Mouse (Mus musculus) hindbrain, embryonic 11.5 days (tissue): ENCODE results near the gene Msh6. TPM values are rescaled to one million over a fixed set of nuclear protein-coding genes. Genes with fewer than 3 reads are reported as not detected.
"Not testable (repeated sequence)": the region's sequence is repeated elsewhere in the genome, so short reads cannot be mapped to it uniquely, and the experiment has no call there.

Source experiments
- ATAC-seq: fragments of 200-750 bp; cut with Nextera tagmentation; 2 replicates; pipeline ENCODE4 v1.8.0; 2017; ENCODE audit warnings: mild to moderate bottlenecking, moderate TSS enrichment, moderate library complexity; ENCODE audit not compliant: low FRiP score
- DNase-seq: peaks from one replicate; pipeline ENCODE4 v3.0.0-alpha.2; 2015; ENCODE audit warnings: low spot score
- H3K27ac ChIP-seq: fragments of 300-500 bp; sonication (generic); 2 replicates; pipeline ENCODE4 v1.5.1; 2014; ENCODE audit warnings: mild to moderate bottlenecking, low read depth, low read length
- H3K27me3 ChIP-seq: fragments of 300-500 bp; sonication (generic); 2 replicates; pipeline ENCODE4 v1.6.1; 2014; ENCODE audit warnings: mild to moderate bottlenecking, low read length, moderate library complexity, mixed read lengths; ENCODE audit not compliant: control insufficient read depth, insufficient read depth
- H3K36me3 ChIP-seq: fragments of 300-500 bp; sonication (generic); 2 replicates; pipeline ENCODE4 v1.6.1; 2014; ENCODE audit warnings: mild to moderate bottlenecking, low read length, moderate library complexity, mixed read lengths; ENCODE audit not compliant: control insufficient read depth, insufficient read depth
- H3K4me1 ChIP-seq: fragments of 300-500 bp; sonication (generic); replicated peaks from 2 replicates; pipeline ENCODE4 v1.6.1; 2014; ENCODE audit warnings: low read length, mixed read lengths; ENCODE audit not compliant: control insufficient read depth, insufficient read depth
- H3K4me2 ChIP-seq: fragments of 300-500 bp; sonication (generic); replicated peaks from 2 replicates; pipeline ENCODE4 v1.6.1; 2014; ENCODE audit warnings: mild to moderate bottlenecking, low read depth, low read length
- H3K4me3 ChIP-seq: fragments of 300-500 bp; sonication (generic); 2 replicates; pipeline ENCODE4 v1.5.1; 2014; ENCODE audit warnings: low read depth, low read length
- H3K9ac ChIP-seq: fragments of 300-500 bp; sonication (generic); 2 replicates; pipeline ENCODE4 v1.6.1; 2014; ENCODE audit warnings: low read depth, low read length
- H3K9me3 ChIP-seq: fragments of 300-500 bp; sonication (generic); 2 replicates; pipeline ENCODE4 v1.6.1; 2016; ENCODE audit warnings: low read length; ENCODE audit not compliant: control insufficient read depth
- WGBS: fragments of 180-500 bp; shearing (Covaris S2); extraction: QIAGEN DNeasy Blood & Tissue Kit; methylation state at CpG from one replicate; pipeline ENCODE4 v1.1.7; 2014; 5-methylcytosine and 5-hydroxymethylcytosine counted together
- polyA plus RNA-seq: library from polyadenylated mRNA; unstranded; fragments of >200 nt; fragmentation: Nextera tagmentation; extraction: Ambion mirVana; gene quantifications from 2 replicates; pipeline ENCODE4 v1.2.1, GENCODE M21; 2014

Gene Msh6
- 62.0 and 78.7 TPM in 2 replicates for polyA plus RNA-seq

DNA sequence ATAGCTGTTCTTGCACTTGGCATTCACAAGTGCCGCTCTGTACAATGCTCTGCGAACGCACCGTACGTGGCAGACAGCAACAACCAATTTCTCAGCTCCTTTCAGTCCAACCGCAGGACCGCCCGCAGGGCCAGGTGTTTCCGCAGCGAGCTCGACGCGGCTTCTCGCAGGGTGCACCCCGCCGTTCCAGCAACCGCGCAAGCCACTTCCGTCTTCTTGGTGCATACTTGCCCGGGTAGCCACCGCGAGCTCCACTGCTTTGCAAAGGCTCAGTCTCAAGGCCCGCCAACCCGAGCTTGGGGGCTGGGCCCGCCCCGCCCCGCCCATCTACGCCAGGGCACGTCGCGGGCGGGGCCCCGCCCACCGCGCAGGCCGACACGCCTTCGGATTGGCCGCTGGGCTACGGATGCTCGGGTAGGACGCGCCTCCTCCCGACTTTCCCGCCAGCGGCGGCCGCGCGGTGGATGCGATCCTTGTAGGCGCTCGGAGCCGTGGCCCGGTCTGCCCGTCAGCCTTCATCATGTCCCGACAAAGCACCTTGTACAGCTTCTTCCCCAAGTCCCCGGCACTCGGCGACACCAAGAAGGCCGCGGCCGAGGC, at the start of gene Msh6:
TSS of gene Msh6 (plus strand) at position 434 of the 600 bp plus-strand sequence.
- ATAC-seq (peak; percentile 99), DNase-seq (peak; percentile 97)
- Histone ChIP-seq H3K4me2 (peak within 1 kb of the TSS; percentile 73), H3K9ac (peak within 1 kb of the TSS; percentile 92), H3K9me3 (no peaks in the 10 kb centered on the region), H3K4me1 (peaks cover 6% of the 10 kb centered on the region; the same call in 1 of the 2 replicates), H3K27ac (peak within 1 kb of the TSS; percentile 70), H3K27me3 (no peaks in the 10 kb centered on the region), H3K4me3 (peak within 1 kb of the TSS; percentile 98), H3K36me3 (no peaks in the 10 kb centered on the region)
- under 1% methylated on average over 50 of the region's 63 CpGs for WGBS

DNA sequence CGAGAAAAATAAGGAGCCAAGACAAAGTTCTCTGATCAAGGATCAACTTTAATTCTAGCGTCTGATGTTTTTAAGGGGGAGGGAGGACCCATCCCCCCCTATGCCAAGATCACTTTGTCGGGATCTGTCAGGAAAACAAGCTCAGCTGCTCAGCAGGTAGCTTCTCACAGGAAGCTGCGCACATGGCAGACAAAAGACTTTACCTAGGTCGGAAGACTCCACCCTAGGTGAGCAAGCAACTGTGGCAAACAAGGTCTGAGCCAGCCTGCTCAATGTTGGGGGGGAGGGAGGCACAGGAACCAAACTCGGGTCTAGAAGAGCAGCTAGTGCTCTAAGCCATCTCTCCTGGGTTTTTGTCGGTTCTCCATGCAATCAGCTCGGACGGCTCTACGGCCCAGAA, 40.5 kb upstream of the Msh6 start:
- Histone ChIP-seq H3K27ac (no peak overlapping the region), H3K9ac (no peak overlapping the region), H3K4me2 (no peak overlapping the region), H3K27me3 (no peaks in the 10 kb centered on the region), H3K4me3 (no peak overlapping the region), H3K36me3 (no peaks in the 10 kb centered on the region), H3K4me1 (no peaks in the 10 kb centered on the region), H3K9me3 (no peaks in the 10 kb centered on the region)
- ATAC-seq (no peak), DNase-seq (no peak)
- 80% methylated on average over 10 of the region's 10 CpGs for WGBS

DNA sequence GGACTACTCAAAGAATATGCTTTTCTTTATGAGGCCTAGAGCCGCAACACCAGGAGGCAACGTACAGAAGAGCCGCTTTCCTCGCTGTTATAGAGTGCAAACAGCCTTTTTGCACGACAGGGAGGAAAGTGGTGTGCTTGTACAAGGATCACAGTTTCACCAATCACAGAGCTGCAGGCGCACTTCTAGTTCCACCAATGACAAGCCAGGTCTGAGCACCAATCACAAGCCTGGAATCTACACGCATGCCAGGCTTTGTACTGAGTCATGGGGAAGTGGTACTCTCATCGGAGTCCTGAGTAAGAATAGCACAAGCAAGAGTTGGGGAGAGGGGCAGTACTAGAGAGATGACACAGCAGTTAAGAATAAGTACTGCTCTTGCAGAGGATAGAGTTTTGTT, 40.1 kb upstream of the Msh6 start:
- H3K9me3 ChIP-seq, result no peaks in the 10 kb centered on the region
- no peak overlapping the region for H3K27ac ChIP-seq
- no peak overlapping the region for H3K4me3 ChIP-seq
- H3K4me2 ChIP-seq, result no peak overlapping the region
- no peak for DNase-seq
- 90% methylated on average over 8 of the region's 8 CpGs for WGBS
- ATAC-seq, result no peak
- no peaks in the 10 kb centered on the region for H3K36me3 ChIP-seq
- no peaks in the 10 kb centered on the region for H3K4me1 ChIP-seq
- no peak overlapping the region for H3K9ac ChIP-seq
- no peaks in the 10 kb centered on the region for H3K27me3 ChIP-seq

DNA sequence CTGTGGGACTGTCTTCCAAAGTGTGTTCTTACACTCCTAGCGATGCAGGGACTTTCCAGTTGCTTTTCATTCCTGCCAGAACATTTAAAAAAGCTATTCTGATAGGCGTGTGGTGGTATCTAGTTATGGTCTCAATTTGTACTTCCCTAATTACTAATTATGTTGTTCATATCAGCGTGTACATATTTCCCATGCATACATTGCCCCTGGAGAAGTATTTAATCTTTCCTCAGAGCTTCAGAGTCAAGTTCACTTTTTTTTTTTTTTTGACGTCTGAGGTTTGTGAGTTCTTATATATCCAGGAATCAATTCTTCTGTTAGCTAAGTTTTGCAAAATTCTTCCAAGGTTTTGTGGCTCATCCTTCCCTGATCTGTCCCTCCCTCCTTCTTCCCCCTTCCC, 38.7 kb upstream of the Msh6 start:
- ATAC-seq (no peak), DNase-seq (no peak)
- Histone ChIP-seq H3K4me2 (no peak overlapping the region), H3K4me3 (no peak overlapping the region), H3K27ac (no peak overlapping the region), H3K27me3 (no peaks in the 10 kb centered on the region), H3K36me3 (no peaks in the 10 kb centered on the region), H3K4me1 (no peaks in the 10 kb centered on the region), H3K9ac (no peak overlapping the region), H3K9me3 (no peaks in the 10 kb centered on the region)
- WGBS, result 92% methylated on average over 4 of the region's 4 CpGs

DNA sequence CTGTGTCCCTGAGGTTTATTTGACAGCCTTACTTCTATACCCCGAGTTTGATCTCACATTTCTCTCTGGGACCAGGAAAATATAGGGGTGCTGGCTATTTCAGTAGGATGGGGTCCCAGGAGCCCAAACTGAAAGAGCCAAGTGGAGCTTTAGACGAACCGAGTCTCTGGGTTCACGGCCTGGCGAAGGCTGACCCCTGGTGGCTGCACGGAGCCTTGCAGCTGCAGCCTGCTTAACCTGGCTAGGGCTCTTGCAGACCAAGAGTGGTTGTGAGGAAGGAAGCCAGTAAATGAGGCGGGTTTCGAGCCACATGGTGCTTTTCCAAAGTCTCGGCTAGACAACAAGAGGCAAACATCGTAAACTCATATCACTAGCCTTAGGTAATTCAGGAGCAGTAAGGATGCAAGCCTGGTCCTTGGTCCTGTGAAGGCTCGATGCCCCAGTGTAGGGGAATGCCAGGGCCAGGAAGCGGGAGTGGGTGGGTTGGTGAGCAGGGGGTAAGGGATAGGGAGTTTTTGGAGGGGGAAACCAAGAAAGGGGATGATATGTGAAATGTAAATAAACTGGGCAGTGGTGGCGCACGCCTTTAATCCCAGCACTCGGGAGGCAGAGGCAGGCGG, 25.8 kb upstream of the Msh6 start:
- Histone ChIP-seq H3K9me3 (no peaks in the 10 kb centered on the region), H3K4me2 (no peak overlapping the region), H3K9ac (no peak overlapping the region), H3K36me3 (no peaks in the 10 kb centered on the region), H3K4me3 (no peak overlapping the region), H3K27me3 (no peaks in the 10 kb centered on the region), H3K4me1 (no peaks in the 10 kb centered on the region), H3K27ac (no peak overlapping the region)
- ATAC-seq (peak; percentile 53; the same call in 1 of the 2 replicates), DNase-seq (peak; percentile 83)
- WGBS, result 47% methylated on average over 16 of the region's 16 CpGs

DNA sequence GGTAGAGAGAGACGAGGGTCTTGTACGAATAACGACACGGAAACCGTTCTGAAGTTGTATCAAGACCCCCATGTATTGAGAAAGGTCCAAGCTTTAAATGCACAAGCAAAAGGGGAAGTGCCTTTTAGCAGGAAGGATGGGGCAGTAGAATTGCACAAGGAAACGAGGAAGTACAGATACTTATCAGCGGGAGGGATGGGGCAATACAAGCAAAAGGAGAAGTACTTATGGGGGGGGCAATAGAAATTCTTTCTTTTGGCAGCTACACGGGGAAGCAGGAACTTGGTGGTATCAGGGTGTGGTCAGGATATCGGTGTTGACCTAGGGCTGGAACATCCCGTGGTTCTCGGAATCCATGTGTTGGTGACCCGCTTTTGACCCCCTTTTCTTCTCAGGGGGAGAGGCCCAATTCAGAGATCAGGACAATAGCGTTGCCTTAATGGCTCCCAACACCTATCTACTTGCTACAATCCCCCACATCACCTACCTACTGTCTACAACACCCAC, 20.2 kb upstream of the Msh6 start:
- H3K4me1 ChIP-seq, H3K4me2 ChIP-seq, H3K9ac ChIP-seq, ATAC-seq, DNase-seq, H3K9me3 ChIP-seq, H3K27me3 ChIP-seq, H3K4me3 ChIP-seq, H3K27ac ChIP-seq, H3K36me3 ChIP-seq: not testable (repeated sequence)
- WGBS, result 95% methylated on average over 13 of the region's 13 CpGs

DNA sequence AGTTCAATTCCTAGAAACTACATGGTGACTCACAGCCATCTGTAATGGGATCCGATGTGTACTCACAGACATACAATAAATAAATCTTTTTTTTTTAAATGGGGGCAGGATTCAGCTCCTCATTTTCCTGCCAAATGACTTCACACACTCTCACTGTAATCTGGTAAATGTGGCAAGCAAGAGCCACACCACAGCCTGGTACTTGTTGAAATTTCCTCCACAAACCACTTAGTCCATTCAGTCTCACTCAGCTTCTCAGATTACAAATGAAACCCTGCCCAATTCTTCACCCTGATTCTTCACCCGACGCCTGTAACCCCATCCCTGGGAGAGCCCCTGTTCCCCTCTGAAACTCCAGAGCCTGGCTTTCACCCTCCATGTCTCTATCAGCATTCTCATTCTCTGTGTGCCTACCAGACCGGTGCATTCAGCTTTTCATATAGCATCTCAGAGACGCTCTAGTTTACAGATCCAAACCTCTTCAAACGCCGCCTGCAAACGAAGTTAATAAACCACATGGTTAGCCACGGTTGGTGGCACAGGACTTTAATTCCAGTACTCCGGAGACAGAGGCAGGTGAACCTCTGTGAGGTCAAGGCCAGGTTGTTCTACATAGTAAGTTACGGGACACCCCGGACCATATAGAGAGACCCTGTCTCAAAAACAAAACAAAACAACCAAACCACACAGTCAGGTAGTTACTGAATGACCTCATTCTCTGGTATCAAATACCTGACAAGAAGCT, 17.6 kb upstream of the Msh6 start:
- ATAC-seq, result no peak
- WGBS, result 77% methylated on average over 12 of the region's 12 CpGs
- DNase-seq, result no peak

DNA sequence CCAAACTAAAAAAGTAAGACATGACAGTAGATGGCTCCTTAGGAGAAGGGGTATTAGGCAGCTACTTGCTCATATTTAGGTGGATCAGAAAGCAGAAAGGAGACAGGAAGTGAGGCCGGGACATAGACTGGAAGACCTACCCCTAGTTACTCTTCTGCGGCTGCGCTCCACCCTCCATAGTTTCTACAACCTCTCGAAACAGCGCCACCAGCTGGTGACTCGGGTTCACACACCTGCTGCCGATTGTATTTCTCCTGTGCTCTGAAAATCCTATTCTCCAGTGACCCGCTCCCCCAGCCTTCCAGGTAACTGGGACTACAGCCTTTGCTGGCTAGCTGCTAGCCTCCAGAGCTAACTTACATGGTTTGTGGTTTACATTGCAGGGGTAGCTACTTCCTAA, 16.6 kb upstream of the Msh6 start:
- DNase-seq, result peak; percentile 20

More for the DNA sequence above, 17.6 kb upstream of the Msh6 start:
- Histone ChIP-seq H3K4me2 (no peak overlapping the region), H3K4me1 (no peaks in the 10 kb centered on the region), H3K36me3 (no peaks in the 10 kb centered on the region), H3K4me3 (no peak overlapping the region), H3K27me3 (no peaks in the 10 kb centered on the region), H3K9me3 (no peaks in the 10 kb centered on the region), H3K9ac (no peak overlapping the region), H3K27ac (no peak overlapping the region)

More for the DNA sequence above, 16.6 kb upstream of the Msh6 start:
- no peak overlapping the region for H3K9ac ChIP-seq
- 65% methylated on average over 8 of the region's 8 CpGs for WGBS
- H3K4me1 ChIP-seq, result no peaks in the 10 kb centered on the region
- H3K27ac ChIP-seq, result no peak overlapping the region
- no peak for ATAC-seq
- no peaks in the 10 kb centered on the region for H3K36me3 ChIP-seq
- H3K4me2 ChIP-seq, result no peak overlapping the region
- no peak overlapping the region for H3K4me3 ChIP-seq
- no peaks in the 10 kb centered on the region for H3K9me3 ChIP-seq
- H3K27me3 ChIP-seq, result no peaks in the 10 kb centered on the region
